Mouse (Mus musculus) urinary bladder, postnatal 25 days (tissue): ENCODE measurements around the gene Fut9.

Source experiments
- DNase-seq: peaks from one replicate; pipeline ENCODE4 v3.0.0; 2022; ENCODE audit warnings: low spot score

Fut9 gene

DNA sequence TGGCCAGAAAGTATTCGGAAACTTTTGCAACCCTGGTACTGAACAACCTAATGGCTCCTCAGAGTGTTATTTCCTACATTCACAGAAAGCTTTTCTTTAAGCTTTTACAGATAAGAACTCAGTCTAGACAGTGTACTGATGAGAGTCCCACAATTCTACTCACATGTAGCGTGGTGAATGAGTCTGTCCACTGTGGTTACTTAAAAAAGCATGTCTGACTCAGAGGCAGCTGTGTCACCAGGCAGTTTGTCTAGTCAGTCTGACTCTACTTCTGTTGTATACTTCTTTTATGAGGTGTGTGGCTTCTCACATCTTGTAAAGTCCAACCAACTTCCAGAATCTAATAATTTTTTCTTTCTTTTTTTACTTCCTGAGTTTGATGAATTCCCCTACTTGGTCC lies 154.5 kb downstream of the Fut9 start:
- no peak for DNase-seq

- DNase-seq, result no peak
Observed at GRCm38 (mm10) chr4:25641993-25642392, 158.1 kb downstream of the Fut9 start.

GRCm38 (mm10) chr4:25633262-25633661 lies 166.8 kb downstream of the Fut9 start:
- DNase-seq, result no peak

DNA sequence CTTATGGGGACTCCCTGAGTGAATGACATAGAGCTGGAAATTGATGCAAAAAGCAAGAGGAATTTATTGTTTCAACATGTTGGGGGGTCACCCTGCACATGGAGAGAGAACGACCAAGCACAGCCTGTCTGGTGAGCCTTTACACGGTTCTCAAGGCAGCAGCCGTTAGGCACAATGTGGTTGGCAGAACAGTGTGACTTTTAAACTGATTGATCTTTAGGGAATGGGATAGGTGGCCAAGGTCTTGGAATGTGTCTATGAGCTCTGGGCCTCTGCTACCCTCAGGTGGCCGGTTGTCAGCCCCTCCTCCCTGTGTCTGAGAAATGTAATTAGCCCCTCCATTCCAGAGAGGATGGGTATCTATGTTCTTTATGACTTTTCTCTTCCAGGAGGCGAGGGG lies 171.9 kb downstream of the Fut9 start:
- DNase-seq, result no peak

DNA sequence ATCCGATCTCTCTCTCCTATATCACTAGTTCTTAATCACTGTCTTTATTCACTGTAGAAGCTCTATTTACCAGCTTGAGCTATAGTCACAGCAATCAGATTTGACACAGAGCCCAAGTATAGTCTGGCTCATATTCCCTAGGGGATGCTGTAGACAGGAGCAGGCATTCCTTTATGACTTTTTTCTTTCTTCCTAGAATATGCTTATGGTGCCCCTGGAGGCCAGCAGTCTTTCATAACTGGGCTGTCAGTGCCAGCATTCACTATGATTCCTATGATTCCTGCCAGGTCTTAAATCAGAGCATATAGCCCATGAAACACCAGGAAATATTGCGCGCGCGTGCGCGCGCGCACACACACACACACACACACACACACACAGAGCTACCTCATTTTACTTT lies 172.6 kb downstream of the Fut9 start:
- DNase-seq, result no peak

GRCm38 (mm10) chr4:25627039-25627438 lies 173.0 kb downstream of the Fut9 start:
- no peak for DNase-seq

GRCm38 (mm10) chr4:25623176-25623575 lies 176.9 kb downstream of the Fut9 start:
- DNase-seq, result no peak

DNA sequence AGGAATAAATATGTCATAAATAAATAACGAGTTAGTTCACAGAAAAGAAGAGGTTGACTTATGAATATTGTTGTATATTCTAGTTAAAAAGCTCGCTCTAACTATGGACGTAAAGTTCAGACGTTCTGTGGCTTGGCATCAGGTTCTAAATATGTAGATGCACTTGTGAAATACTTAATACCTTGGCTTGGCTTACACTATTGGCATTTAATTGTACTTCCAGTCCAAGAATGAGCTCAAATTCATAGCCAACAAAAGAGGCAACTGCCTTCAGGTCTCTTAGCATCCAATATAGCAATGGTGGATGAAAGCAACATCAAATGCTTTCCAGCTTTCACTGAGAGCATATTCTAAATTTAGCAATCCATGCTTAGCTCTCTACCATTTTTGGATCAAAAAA lies 182.7 kb downstream of the Fut9 start:
- no peak for DNase-seq

DNA sequence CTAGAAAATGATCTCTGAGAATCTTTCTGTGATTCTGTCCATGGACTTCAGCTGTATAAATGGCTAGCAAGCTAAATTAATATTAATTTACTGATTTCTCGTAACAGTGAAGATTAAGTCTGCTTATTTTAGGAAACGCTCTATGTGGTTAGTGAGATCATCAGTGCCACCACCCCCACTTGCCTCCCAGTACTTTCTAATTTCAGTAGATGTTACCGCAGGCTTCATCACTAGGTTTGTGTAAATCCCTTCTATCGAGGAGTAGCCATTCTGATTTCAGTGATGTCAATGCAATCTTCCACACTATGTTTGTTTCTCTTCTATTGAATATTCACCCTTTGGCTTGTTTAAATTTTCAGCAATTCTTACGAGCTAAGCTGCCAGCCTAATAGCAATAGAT lies 186.6 kb downstream of the Fut9 start:
- no peak for DNase-seq

GRCm38 (mm10) chr4:25610481-25610880 lies 189.6 kb downstream of the Fut9 start:
- DNase-seq, result no peak

- no peak for DNase-seq
Observed at GRCm38 (mm10) chr4:25593218-25593617, 206.8 kb downstream of the Fut9 start.
